Mouse (Mus musculus): ENCODE measurements around the gene Atp6v0a1.

Atp6v0a1 gene

GRCm38 (mm10) chr11:101060126-101060525, 50.9 kb downstream of the Atp6v0a1 start:
- no peak for DNase-seq (ENCODE audit: low spot score in 2 of 2)

- no peak for DNase-seq (ENCODE audit: low spot score in 2 of 2)
Measured at GRCm38 (mm10) chr11:101061049-101061448, 51.8 kb downstream of the Atp6v0a1 start.

- no peak for DNase-seq (ENCODE audit: low spot score in 2 of 2)
Measured at GRCm38 (mm10) chr11:101062165-101062884, 53.1 kb downstream of the Atp6v0a1 start.

- no peak for DNase-seq (ENCODE audit: low spot score in 2 of 2)
Measured at GRCm38 (mm10) chr11:101062971-101063675, 53.9 kb downstream of the Atp6v0a1 start.

- peak; percentile 65 to 68 for DNase-seq (ENCODE audit: low spot score in 2 of 2)
Measured at GRCm38 (mm10) chr11:101063676-101064327, 54.5 kb downstream of the Atp6v0a1 start.

GRCm38 (mm10) chr11:101064462-101064861, 55.2 kb downstream of the Atp6v0a1 start:
- no peak for DNase-seq (ENCODE audit: low spot score in 2 of 2)

GRCm38 (mm10) chr11:101065002-101065401, 55.8 kb downstream of the Atp6v0a1 start:
- DNase-seq (ENCODE audit: low spot score in 2 of 2), result no peak

- DNase-seq (ENCODE audit: low spot score in 2 of 2), result peak; percentile 66 to 83
Measured at GRCm38 (mm10) chr11:101066549-101067412, 57.5 kb downstream of the Atp6v0a1 start.

- DNase-seq (ENCODE audit: low spot score in 2 of 2), result peak; percentile 91 to 95
Measured at GRCm38 (mm10) chr11:101069391-101070188, 60.3 kb downstream of the Atp6v0a1 start, which contains the start of gene Naglu. Gene Naglu (plus strand): TSS chr11:101070012.

GRCm38 (mm10) chr11:101070189-101070527, 60.9 kb downstream of the Atp6v0a1 start:
- no peak for DNase-seq (ENCODE audit: low spot score in 2 of 2)

- DNase-seq (ENCODE audit: low spot score in 2 of 2), result no peak
Measured at GRCm38 (mm10) chr11:101070987-101071386, 61.7 kb downstream of the Atp6v0a1 start.

GRCm38 (mm10) chr11:101071810-101072428, 62.7 kb downstream of the Atp6v0a1 start:
- DNase-seq (ENCODE audit: low spot score in 2 of 2), result no peak

- no peak for DNase-seq (ENCODE audit: low spot score in 2 of 2)
Measured at GRCm38 (mm10) chr11:101078121-101078520, 68.9 kb downstream of the Atp6v0a1 start, which contains the start of gene Hsd17b1. Gene Hsd17b1 (plus strand): TSS chr11:101078411.

- DNase-seq (ENCODE audit: low spot score in 2 of 2), result no peak
Measured at GRCm38 (mm10) chr11:101079746-101080145, 70.5 kb downstream of the Atp6v0a1 start.

GRCm38 (mm10) chr11:101080421-101080820, 71.2 kb downstream of the Atp6v0a1 start:
- no peak for DNase-seq (ENCODE audit: low spot score in 2 of 2)

GRCm38 (mm10) chr11:101081659-101082058, 72.4 kb downstream of the Atp6v0a1 start:
- no peak for DNase-seq (ENCODE audit: low spot score in 2 of 2)

GRCm38 (mm10) chr11:101082208-101083082, 73.2 kb downstream of the Atp6v0a1 start, which contains the start of gene Coasy:
Gene Coasy (plus strand): TSS chr11:101082565.
- DNase-seq (ENCODE audit: low spot score in 2 of 2), result peak; percentile 76 to 80

GRCm38 (mm10) chr11:101083083-101083697, 73.9 kb downstream of the Atp6v0a1 start:
- DNase-seq (ENCODE audit: low spot score in 2 of 2), result no peak

GRCm38 (mm10) chr11:101084246-101084645, 75.0 kb downstream of the Atp6v0a1 start:
- no peak for DNase-seq (ENCODE audit: low spot score in 2 of 2)
